Mouse (Mus musculus): Measurements from ENCODE around the gene A630089N07Rik.

GRCm38 (mm10) chr16:97956011-97956410 is 126.2 kb downstream of the A630089N07Rik start:
- TF ChIP-seq CEBPB (IDR thresholded peaks at IDR 0.05; ENCODE audit: insufficient read depth, poor library complexity, severe bottlenecking): no peak
- TF ChIP-seq POLR2A (IDR thresholded peaks at IDR 0.05; ENCODE audit: insufficient read length, low read depth): no peak
